ENCODE assay signal across 8 mouse cellular contexts in the genomic region with DNA sequence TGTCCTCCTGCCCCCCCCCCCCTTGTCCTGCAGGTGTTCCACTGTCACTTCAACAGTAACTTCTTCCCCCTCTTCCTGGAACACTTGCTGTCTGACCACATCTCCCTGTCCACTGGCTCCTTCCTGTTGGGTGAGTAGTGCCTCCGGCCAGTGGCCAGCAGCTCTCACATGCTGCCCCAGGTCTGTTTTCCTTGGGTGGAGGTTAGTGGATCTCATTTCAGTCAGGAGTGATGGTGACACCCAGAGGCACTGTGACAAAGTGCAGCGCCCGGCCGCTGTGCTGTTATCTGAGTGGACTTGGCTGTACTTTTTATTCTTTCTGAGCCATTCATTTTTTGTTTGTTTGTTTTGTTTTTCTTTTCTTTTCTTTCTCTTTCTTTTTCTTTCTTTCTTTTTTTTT. TPM values are rescaled to one million over a fixed set of nuclear protein-coding genes. Genes with fewer than 3 reads are reported as not detected.
DNase-seq lines count a peak whose midpoint lies in the region; ATAC-seq and TF ChIP-seq lines count a peak whose summit lies in the region.

No protein-coding gene starts in this region.

- TF ChIP-seq POLR2A in spleen, adult 2 months (IDR thresholded peaks at IDR 0.05; ENCODE audit: low read depth, low read length): no peak

- no peak overlapping the region for H3K4me2 ChIP-seq in hindbrain, embryonic 11.5 days (replicated peaks; ENCODE audit: low read depth, low read length)
- H3K4me2 ChIP-seq in hindbrain, embryonic 12.5 days (replicated peaks): no peak overlapping the region

- H3K9ac ChIP-seq in hindbrain, embryonic 11.5 days (ENCODE audit: low read depth, low read length): no peak overlapping the region
- no peak overlapping the region for H3K9ac ChIP-seq in hindbrain, embryonic 12.5 days

- no peak overlapping the region for H3K27ac ChIP-seq in hindbrain, embryonic 11.5 days (ENCODE audit: low read depth, low read length)
- H3K27ac ChIP-seq in hindbrain, embryonic 12.5 days: no peak overlapping the region
- no peak overlapping the region for H3K27ac ChIP-seq in heart, embryonic 10.5 days
- H3K27ac ChIP-seq in spleen, adult 2 months (ENCODE audit: insufficient read depth, low read length): no peak overlapping the region

- no peak overlapping the region for H3K4me3 ChIP-seq in hindbrain, embryonic 11.5 days (ENCODE audit: low read depth, low read length)
- no peak overlapping the region for H3K4me3 ChIP-seq in hindbrain, embryonic 12.5 days
- no peak overlapping the region for H3K4me3 ChIP-seq in heart, embryonic 10.5 days
- no peak overlapping the region for H3K4me3 ChIP-seq in spleen, adult 2 months (ENCODE audit: extremely low read depth, insufficient read depth, insufficient read length)

- no peaks in the 10 kb centered on the region for H3K27me3 ChIP-seq in hindbrain, embryonic 11.5 days (ENCODE audit: control insufficient read depth, insufficient read depth, low read length)
- no peaks in the 10 kb centered on the region for H3K27me3 ChIP-seq in hindbrain, embryonic 12.5 days
- H3K27me3 ChIP-seq in heart, embryonic 10.5 days (ENCODE audit: insufficient read depth, poor library complexity, severe bottlenecking): no peaks in the 10 kb centered on the region
- no peaks in the 10 kb centered on the region for H3K27me3 ChIP-seq in spleen, adult 2 months (ENCODE audit: control insufficient read depth, insufficient read depth, low read length)

- no peaks in the 10 kb centered on the region for H3K36me3 ChIP-seq in hindbrain, embryonic 11.5 days (ENCODE audit: control insufficient read depth, insufficient read depth, low read length)
- H3K36me3 ChIP-seq in hindbrain, embryonic 12.5 days: no peaks in the 10 kb centered on the region
- no peaks in the 10 kb centered on the region; the same call in 1 of the 2 replicates for H3K36me3 ChIP-seq in heart, embryonic 10.5 days
- no peaks in the 10 kb centered on the region for H3K36me3 ChIP-seq in spleen, adult 2 months (ENCODE audit: control insufficient read depth, insufficient read depth, low read length)

- WGBS in hindbrain, embryonic 11.5 days: 35% methylated on average over 4 of the region's 4 CpGs
- 25% methylated on average over 4 of the region's 4 CpGs for WGBS in hindbrain, embryonic 12.5 days
- 17% methylated on average over 4 of the region's 4 CpGs for WGBS in heart, embryonic 10.5 days
- WGBS in spleen, adult 2 months: 49% methylated on average over 4 of the region's 4 CpGs

- TF ChIP-seq CTCF in spleen, adult 2 months (IDR thresholded peaks at IDR 0.05; ENCODE audit: extremely low read depth, insufficient read depth, insufficient read length, insufficient replicate concordance): peak; percentile 51; the same call in 1 of the 2 replicates

- DNase-seq in hindbrain, embryonic 11.5 days (ENCODE audit: low spot score): peak; percentile 53
- peak; percentile 73 for DNase-seq in Muller cell, postnatal 12 days (ENCODE audit: inconsistent ontology term)
- peak; percentile 81 to 85 for DNase-seq in cerebellum, postnatal 14 days
- DNase-seq in heart, embryonic 10.5 days (ENCODE audit: low spot score): peak; percentile 85
- peak; percentile 80 for DNase-seq in kidney, postnatal 10 days
- DNase-seq in lung, postnatal 14 days: peak; percentile 77
- peak in 1 of 2 experiments; percentile 29 for DNase-seq in spleen, adult 2 months (ENCODE audit: low read depth in 1 of 2, low spot score in 2 of 2)

- H3K4me1 ChIP-seq in hindbrain, embryonic 11.5 days (replicated peaks; ENCODE audit: control insufficient read depth, insufficient read depth, low read length): no peaks in the 10 kb centered on the region
- H3K4me1 ChIP-seq in hindbrain, embryonic 12.5 days: no peaks in the 10 kb centered on the region
- peaks cover 3% of the 10 kb centered on the region for H3K4me1 ChIP-seq in heart, embryonic 10.5 days
- no peaks in the 10 kb centered on the region for H3K4me1 ChIP-seq in spleen, adult 2 months (ENCODE audit: control insufficient read depth, insufficient read depth, insufficient read length)

- ATAC-seq in hindbrain, embryonic 11.5 days (ENCODE audit: low FRiP score): no peak
- ATAC-seq in hindbrain, embryonic 12.5 days (ENCODE audit: low FRiP score): no peak

- no peaks in the 10 kb centered on the region for H3K9me3 ChIP-seq in hindbrain, embryonic 11.5 days (ENCODE audit: control insufficient read depth, low read length)
- H3K9me3 ChIP-seq in hindbrain, embryonic 12.5 days (replicated peaks): no peaks in the 10 kb centered on the region
- no peaks in the 10 kb centered on the region for H3K9me3 ChIP-seq in heart, embryonic 10.5 days

RNA-seq across cellular contexts. Expression of a gene that starts 19.1 kb away (rescaled TPM):
- polyA plus RNA-seq in hindbrain, embryonic 11.5 days (2014; fragmentation: Nextera tagmentation; extraction: Ambion mirVana): 1.7 TPM in 2 replicates
- 1.4 and 1.5 TPM in 2 replicates for polyA plus RNA-seq in hindbrain, embryonic 12.5 days (2016; fragmentation: Nextera tagmentation; extraction: Ambion mirVana)
- polyA plus RNA-seq in heart, embryonic 10.5 days (2016; fragmentation: Nextera tagmentation; extraction: Ambion mirVana): 0.51 and 0.84 TPM in 2 replicates
- polyA plus RNA-seq in spleen, adult 2 months (2012; rRNA removed): 0.16 and 0.42 TPM in 2 replicates

RNA-seq across cellular contexts. Expression of a gene that starts 26.3 kb away (rescaled TPM):
- polyA plus RNA-seq in hindbrain, embryonic 11.5 days (2014; fragmentation: Nextera tagmentation; extraction: Ambion mirVana): 223 and 250 TPM in 2 replicates
- 240 and 246 TPM in 2 replicates for polyA plus RNA-seq in hindbrain, embryonic 12.5 days (2016; fragmentation: Nextera tagmentation; extraction: Ambion mirVana)
- polyA plus RNA-seq in heart, embryonic 10.5 days (2016; fragmentation: Nextera tagmentation; extraction: Ambion mirVana): 124 and 137 TPM in 2 replicates
- 55.7 and 60.5 TPM in 2 replicates for polyA plus RNA-seq in spleen, adult 2 months (2012; rRNA removed)

RNA-seq across cellular contexts. Expression of a gene that starts 27.5 kb away (rescaled TPM):
- polyA plus RNA-seq in hindbrain, embryonic 11.5 days (2014; fragmentation: Nextera tagmentation; extraction: Ambion mirVana): 31.9 and 33.2 TPM in 2 replicates
- polyA plus RNA-seq in hindbrain, embryonic 12.5 days (2016; fragmentation: Nextera tagmentation; extraction: Ambion mirVana): 37.7 and 39.3 TPM in 2 replicates
- polyA plus RNA-seq in heart, embryonic 10.5 days (2016; fragmentation: Nextera tagmentation; extraction: Ambion mirVana): 30.9 and 32.8 TPM in 2 replicates
- 18.6 and 22.1 TPM in 2 replicates for polyA plus RNA-seq in spleen, adult 2 months (2012; rRNA removed)

RNA-seq across cellular contexts. Expression of a gene that starts 28.3 kb away (rescaled TPM):
- polyA plus RNA-seq in hindbrain, embryonic 11.5 days (2014; fragmentation: Nextera tagmentation; extraction: Ambion mirVana): 4.4 and 6.9 TPM in 2 replicates
- 7.1 and 7.6 TPM in 2 replicates for polyA plus RNA-seq in hindbrain, embryonic 12.5 days (2016; fragmentation: Nextera tagmentation; extraction: Ambion mirVana)
- 5.5 and 9.0 TPM in 2 replicates for polyA plus RNA-seq in heart, embryonic 10.5 days (2016; fragmentation: Nextera tagmentation; extraction: Ambion mirVana)
- 5.3 and 10.8 TPM in 2 replicates for polyA plus RNA-seq in spleen, adult 2 months (2012; rRNA removed)

RNA-seq across cellular contexts. Expression of a gene that starts 30.7 kb away (rescaled TPM):
- polyA plus RNA-seq in hindbrain, embryonic 11.5 days (2014; fragmentation: Nextera tagmentation; extraction: Ambion mirVana): 252 and 260 TPM in 2 replicates
- polyA plus RNA-seq in hindbrain, embryonic 12.5 days (2016; fragmentation: Nextera tagmentation; extraction: Ambion mirVana): 239 and 261 TPM in 2 replicates
- polyA plus RNA-seq in heart, embryonic 10.5 days (2016; fragmentation: Nextera tagmentation; extraction: Ambion mirVana): 146 and 153 TPM in 2 replicates
- 45.3 and 55.0 TPM in 2 replicates for polyA plus RNA-seq in spleen, adult 2 months (2012; rRNA removed)
